Mouse (Mus musculus): ENCODE results near the gene Dut. TPM values are rescaled to one million over a fixed set of nuclear protein-coding genes. Genes with fewer than 3 reads are reported as not detected.

The Dut gene
- 15.1 and 21.2 TPM in 2 replicates for polyA plus RNA-seq (2012; rRNA removed)

- under 1% methylated on average over 96 of the region's 96 CpGs for WGBS
Measured at GRCm38 (mm10) chr2:125247108-125247961, at the start of gene Dut. Gene Dut (plus strand): TSS chr2:125247190.

GRCm38 (mm10) chr2:125208894-125209596 is 37.9 kb upstream of the Dut start:
- no peak for DNase-seq
- Histone ChIP-seq H3K4me1 (ENCODE audit: control insufficient read depth, insufficient read depth, low read length) (no peaks in the 10 kb centered on the region), H3K4me3 (replicated peaks; ENCODE audit: extremely low read depth, low read depth, low read length) (no peak overlapping the region)
- TF ChIP-seq POLR2A (IDR thresholded peaks at IDR 0.05; ENCODE audit: borderline replicate concordance, extremely low read depth, low read depth, low read length) (no peak), CTCF (IDR thresholded peaks at IDR 0.05; ENCODE audit: insufficient read depth, low read length) (no peak)
- WGBS = 75% methylated on average over 14 of the region's 14 CpGs

More at GRCm38 (mm10) chr2:125247108-125247961, at the start of gene Dut:
- Histone ChIP-seq H3K4me1 (ENCODE audit: control insufficient read depth, insufficient read depth, low read length) (peaks cover 6% of the 10 kb centered on the region), H3K4me3 (replicated peaks; ENCODE audit: extremely low read depth, low read depth, low read length) (peak within 1 kb of the TSS; percentile 61)
- TF ChIP-seq CTCF (IDR thresholded peaks at IDR 0.05; ENCODE audit: insufficient read depth, low read length) (no peak), POLR2A (IDR thresholded peaks at IDR 0.05; ENCODE audit: borderline replicate concordance, extremely low read depth, low read depth, low read length) (peak; percentile 36; the same call in 1 of the 2 replicates)
- DNase-seq = peak; percentile 82

GRCm38 (mm10) chr2:125211831-125212510 is 35.0 kb upstream of the Dut start:
- TF ChIP-seq POLR2A (IDR thresholded peaks at IDR 0.05; ENCODE audit: borderline replicate concordance, extremely low read depth, low read depth, low read length) = no peak
- TF ChIP-seq CTCF (IDR thresholded peaks at IDR 0.05; ENCODE audit: insufficient read depth, low read length) = no peak
- H3K4me1 ChIP-seq (ENCODE audit: control insufficient read depth, insufficient read depth, low read length) = no peaks in the 10 kb centered on the region
- DNase-seq = no peak
- no peak overlapping the region for H3K4me3 ChIP-seq (replicated peaks; ENCODE audit: extremely low read depth, low read depth, low read length)
- WGBS = 54% methylated on average over 10 of the region's 10 CpGs

GRCm38 (mm10) chr2:125214592-125214991 is 32.4 kb upstream of the Dut start:
- TF ChIP-seq POLR2A (IDR thresholded peaks at IDR 0.05; ENCODE audit: borderline replicate concordance, extremely low read depth, low read depth, low read length) (no peak), CTCF (IDR thresholded peaks at IDR 0.05; ENCODE audit: insufficient read depth, low read length) (peak; percentile 53)
- Histone ChIP-seq H3K4me3 (replicated peaks; ENCODE audit: extremely low read depth, low read depth, low read length) (no peak overlapping the region), H3K4me1 (ENCODE audit: control insufficient read depth, insufficient read depth, low read length) (no peaks in the 10 kb centered on the region)
- peak; percentile 56 for DNase-seq
- 5% methylated on average over 3 of the region's 3 CpGs for WGBS

- no peak for DNase-seq
- Histone ChIP-seq H3K4me3 (replicated peaks; ENCODE audit: extremely low read depth, low read depth, low read length) (no peak overlapping the region), H3K4me1 (ENCODE audit: control insufficient read depth, insufficient read depth, low read length) (no peaks in the 10 kb centered on the region)
- 51% methylated on average over 6 of the region's 6 CpGs for whole genome bisulfite sequencing
- TF ChIP-seq POLR2A (IDR thresholded peaks at IDR 0.05; ENCODE audit: borderline replicate concordance, extremely low read depth, low read depth, low read length) (no peak), CTCF (IDR thresholded peaks at IDR 0.05; ENCODE audit: insufficient read depth, low read length) (no peak)
Measured at GRCm38 (mm10) chr2:125217286-125217685, 29.7 kb upstream of the Dut start.

- WGBS = 94% methylated on average over 1 of the region's 1 CpGs
- no peak for DNase-seq
- TF ChIP-seq CTCF (IDR thresholded peaks at IDR 0.05; ENCODE audit: insufficient read depth, low read length) (no peak), POLR2A (IDR thresholded peaks at IDR 0.05; ENCODE audit: borderline replicate concordance, extremely low read depth, low read depth, low read length) (no peak)
- Histone ChIP-seq H3K4me1 (ENCODE audit: control insufficient read depth, insufficient read depth, low read length) (no peaks in the 10 kb centered on the region), H3K4me3 (replicated peaks; ENCODE audit: extremely low read depth, low read depth, low read length) (no peak overlapping the region)
Measured at GRCm38 (mm10) chr2:125218566-125218965, 28.4 kb upstream of the Dut start.

GRCm38 (mm10) chr2:125219268-125219667 is 27.7 kb upstream of the Dut start:
- no peak for TF ChIP-seq CTCF (IDR thresholded peaks at IDR 0.05; ENCODE audit: insufficient read depth, low read length)
- TF ChIP-seq POLR2A (IDR thresholded peaks at IDR 0.05; ENCODE audit: borderline replicate concordance, extremely low read depth, low read depth, low read length) = no peak
- DNase-seq = no peak
- Histone ChIP-seq H3K4me1 (ENCODE audit: control insufficient read depth, insufficient read depth, low read length) (no peaks in the 10 kb centered on the region), H3K4me3 (replicated peaks; ENCODE audit: extremely low read depth, low read depth, low read length) (no peak overlapping the region)
- WGBS = 66% methylated on average over 3 of the region's 3 CpGs

GRCm38 (mm10) chr2:125221673-125222072 is 25.3 kb upstream of the Dut start:
- Histone ChIP-seq H3K4me3 (replicated peaks; ENCODE audit: extremely low read depth, low read depth, low read length) (no peak overlapping the region), H3K4me1 (ENCODE audit: control insufficient read depth, insufficient read depth, low read length) (no peaks in the 10 kb centered on the region)
- 76% methylated on average over 1 of the region's 1 CpGs for WGBS
- TF ChIP-seq CTCF (IDR thresholded peaks at IDR 0.05; ENCODE audit: insufficient read depth, low read length) = no peak
- no peak for TF ChIP-seq POLR2A (IDR thresholded peaks at IDR 0.05; ENCODE audit: borderline replicate concordance, extremely low read depth, low read depth, low read length)
- DNase-seq = no peak
